Mouse (Mus musculus): Measurements from ENCODE around the gene Gcdh. TPM values are rescaled to one million over a fixed set of nuclear protein-coding genes. Genes with fewer than 3 reads are reported as not detected.
A peak's percentile ranks its signal among the peaks of the same experiment; 100 is the strongest.

Gene Gcdh
- total RNA-seq, 2 experiments from 2014 or later, result 22.1 to 28.2 TPM

DNA sequence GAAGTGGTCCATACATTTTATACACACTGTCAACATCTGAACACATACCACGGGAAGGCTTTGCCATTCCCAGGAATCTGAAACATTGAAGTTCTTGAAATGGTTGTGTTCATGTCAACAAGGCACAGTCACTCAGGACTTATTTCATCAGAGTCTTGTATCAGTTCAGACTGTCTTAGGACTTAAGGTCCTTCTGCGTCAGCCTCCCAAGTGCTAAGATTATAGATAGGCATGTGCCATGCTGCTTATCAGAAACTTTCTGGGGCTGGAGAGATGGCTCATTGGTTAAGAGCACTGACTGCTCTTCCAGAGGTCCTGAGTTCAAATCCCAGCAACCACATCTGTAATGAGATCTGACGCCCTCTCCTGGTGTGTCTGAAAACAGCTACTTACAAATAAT lies 19.4 kb downstream of the Gcdh start:
- no peak for DNase-seq (ENCODE audit: low spot score in 2 of 2)

DNA sequence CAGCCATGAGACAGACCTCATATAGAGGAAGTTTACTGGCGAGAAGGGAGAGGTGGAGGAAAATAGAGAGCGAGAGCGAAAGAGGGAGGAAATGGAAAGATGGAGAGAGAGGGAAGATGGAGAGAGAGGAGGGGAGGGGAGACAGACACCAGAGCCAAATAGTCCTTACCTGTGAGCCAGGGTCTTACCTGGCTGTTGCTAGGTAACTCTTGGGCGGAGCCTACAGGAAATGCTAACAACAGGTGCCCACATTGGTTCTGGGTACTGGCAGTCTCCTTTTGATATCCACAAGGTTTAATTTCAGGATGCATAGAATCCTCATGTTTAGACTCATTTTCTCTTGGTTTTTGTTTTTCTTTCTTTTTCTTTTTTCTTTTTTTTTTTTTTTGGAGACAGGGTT lies 20.7 kb downstream of the Gcdh start:
- DNase-seq (ENCODE audit: low spot score in 2 of 2), result no peak

DNA sequence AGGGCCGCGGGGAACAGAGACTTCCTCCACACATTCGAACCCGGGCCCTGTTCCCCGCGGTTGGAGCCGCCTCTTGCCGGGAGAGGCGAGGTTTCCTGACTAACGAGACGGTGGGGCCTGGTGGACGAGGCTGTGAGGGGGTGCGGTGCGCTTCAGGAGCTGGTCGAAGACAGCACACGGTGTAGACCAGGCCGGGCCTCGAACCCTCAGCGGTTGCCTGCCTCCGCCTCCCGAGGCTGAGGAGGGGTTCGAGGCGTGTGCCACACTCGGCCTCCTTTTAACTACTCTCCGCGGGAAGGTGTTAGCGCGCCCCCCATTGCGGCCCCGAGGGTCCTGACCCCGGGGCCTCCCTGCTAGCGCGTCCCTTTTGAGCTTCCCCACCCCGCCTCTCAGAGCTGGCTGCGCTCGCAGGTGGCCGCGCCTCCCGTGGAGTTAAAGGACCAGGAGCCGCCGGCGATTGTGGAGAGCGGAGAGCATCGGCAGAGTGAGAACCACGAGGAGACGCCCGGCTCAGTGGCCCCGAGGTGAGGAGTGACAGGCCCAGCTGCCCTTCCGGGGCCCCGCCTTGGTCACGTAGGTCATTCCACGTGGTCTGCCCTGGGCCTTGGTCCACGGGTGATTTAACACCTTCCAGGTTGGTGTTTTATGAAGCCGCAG lies 21.3 kb downstream of the Gcdh start:
- peak; percentile 26 to 44 for DNase-seq (ENCODE audit: low spot score in 2 of 2)

DNA sequence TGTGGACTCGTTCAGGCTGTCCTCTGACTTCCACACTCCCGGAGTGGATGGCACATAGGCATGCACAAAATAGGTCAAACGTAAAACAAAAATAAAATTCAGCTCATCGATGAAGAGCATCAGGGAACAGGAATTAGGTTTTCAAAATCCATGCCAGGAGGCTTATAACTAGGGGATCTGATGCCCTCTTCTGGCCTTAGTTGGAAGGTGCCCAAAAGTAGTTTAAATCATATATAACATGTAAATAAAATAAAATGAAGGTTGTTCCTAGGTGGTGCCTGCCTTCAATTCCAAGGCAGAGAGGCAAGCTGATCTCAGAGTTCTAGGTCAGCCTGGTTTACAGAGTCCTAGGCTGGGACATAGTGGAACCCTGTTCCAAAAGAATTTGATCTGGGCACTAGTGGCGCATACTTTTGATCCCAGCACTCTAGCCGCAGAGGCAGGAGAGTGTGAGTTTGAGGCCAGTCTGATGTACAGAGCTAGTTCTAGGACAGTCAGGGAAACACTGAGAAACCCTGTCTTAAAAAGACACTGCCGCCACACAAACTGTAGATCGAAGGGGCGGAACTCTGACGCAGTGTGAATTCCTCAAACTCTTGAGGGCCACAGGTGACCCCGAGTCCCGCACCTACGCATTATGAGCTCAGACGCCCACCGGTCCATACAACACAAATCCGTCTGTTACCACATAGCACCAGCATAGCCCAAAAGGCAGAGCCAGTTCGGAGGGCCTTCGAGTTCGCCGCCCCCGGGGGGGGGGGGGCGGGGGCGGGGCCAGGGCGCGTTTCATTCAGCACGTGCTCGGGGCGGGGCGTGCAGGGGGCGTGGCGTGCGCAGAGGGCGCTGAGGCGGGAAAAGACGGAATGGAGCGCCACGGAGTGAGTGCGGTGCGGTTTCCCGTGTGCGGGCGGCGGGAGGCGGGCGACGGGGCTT lies 22.1 kb downstream of the Gcdh start, which contains the start of gene Syce2:
Gene Syce2 (plus strand): TSS at position 736 of the 933 bp plus-strand sequence.
- DNase-seq (ENCODE audit: low spot score in 2 of 2), result peak; percentile 63 to 84

DNA sequence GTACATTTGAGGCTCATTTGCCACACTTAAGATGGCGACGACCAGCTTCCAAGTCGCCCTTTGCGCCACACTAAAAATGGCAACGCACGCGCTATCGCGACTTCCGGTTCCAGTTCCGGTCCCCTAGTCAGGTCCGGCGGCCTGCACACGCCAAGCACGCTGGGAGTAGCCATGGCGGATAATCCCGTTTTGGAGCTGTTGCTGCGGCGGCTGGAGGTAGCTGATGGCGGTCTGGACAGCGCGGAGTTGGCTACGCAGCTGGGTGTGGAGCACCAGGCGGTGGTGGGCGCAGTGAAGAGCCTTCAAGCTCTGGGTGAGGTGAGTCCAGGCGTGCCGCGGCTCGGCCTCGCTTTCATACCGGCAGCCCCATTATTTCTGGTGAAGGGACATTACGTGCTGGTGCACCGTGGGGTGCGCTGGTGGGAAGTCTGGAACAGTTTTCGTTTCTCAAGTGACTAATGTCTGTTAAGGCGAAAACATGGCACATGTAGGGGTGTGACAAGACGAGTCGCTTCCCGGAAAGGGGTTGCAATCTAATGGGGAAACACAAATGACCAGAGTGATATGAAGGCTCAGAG lies 36.8 kb downstream of the Gcdh start, which contains the start of gene Farsa:
Gene Farsa (plus strand): TSS at position 126 of the 578 bp plus-strand sequence.
- peak; percentile 82 to 93 for DNase-seq (ENCODE audit: low spot score in 2 of 2)

DNA sequence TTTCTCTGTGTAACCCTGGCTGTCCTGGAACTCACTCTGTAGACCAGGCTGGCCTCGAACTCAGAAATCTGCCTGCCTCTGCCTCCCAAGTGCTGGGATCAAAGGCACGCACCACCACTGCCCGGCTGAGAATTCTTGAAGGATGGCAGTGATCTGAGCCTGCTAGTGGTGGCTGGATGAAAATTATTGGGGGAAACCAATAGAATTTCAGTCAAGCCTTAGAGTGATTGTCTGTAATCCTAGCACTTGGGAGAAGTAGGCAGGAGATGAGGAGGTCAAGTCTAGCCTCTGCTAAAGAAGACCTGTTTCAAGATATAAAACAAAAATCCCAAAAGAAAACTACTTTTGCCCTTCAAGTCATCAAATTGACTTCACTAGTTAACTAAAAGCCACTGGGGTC lies 37.3 kb downstream of the Gcdh start:
- DNase-seq (ENCODE audit: low spot score in 2 of 2), result no peak

DNA sequence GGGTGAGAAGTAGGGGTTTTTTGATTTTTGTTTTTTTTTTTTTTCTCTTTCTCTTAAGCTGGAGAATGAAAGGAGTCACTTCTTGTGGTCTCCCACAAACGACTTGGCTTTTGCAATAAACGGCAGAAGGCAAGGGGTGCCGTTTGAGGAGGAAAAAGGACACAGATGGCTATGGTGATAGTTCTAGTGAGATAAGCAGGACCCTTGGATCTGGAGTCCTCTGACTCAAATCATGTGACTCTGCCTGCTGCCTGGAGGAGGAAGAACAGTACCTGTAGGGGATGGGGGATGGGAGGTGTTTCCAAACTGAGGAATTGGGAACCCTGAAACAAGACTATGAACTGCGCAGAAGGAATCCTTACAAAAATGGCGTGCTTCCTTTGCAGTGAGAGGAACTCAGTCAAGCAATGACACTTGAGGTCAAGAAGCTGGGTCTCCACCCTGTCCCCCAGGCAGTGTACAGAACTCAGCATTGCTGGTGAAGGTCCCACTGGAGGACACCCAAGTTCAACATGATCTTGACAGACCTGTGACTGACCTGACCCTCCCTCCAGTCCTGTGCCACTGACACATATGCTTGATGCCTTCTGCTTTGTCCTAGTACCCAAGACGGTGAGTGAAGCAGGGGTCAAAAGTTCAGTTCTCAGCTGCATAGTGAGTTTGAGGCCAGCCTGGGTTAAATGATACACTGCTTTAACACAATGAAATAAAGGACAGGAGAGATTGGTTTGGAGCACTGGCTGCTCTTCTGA lies 45.9 kb downstream of the Gcdh start:
- DNase-seq (ENCODE audit: low spot score in 2 of 2), result no peak

DNA sequence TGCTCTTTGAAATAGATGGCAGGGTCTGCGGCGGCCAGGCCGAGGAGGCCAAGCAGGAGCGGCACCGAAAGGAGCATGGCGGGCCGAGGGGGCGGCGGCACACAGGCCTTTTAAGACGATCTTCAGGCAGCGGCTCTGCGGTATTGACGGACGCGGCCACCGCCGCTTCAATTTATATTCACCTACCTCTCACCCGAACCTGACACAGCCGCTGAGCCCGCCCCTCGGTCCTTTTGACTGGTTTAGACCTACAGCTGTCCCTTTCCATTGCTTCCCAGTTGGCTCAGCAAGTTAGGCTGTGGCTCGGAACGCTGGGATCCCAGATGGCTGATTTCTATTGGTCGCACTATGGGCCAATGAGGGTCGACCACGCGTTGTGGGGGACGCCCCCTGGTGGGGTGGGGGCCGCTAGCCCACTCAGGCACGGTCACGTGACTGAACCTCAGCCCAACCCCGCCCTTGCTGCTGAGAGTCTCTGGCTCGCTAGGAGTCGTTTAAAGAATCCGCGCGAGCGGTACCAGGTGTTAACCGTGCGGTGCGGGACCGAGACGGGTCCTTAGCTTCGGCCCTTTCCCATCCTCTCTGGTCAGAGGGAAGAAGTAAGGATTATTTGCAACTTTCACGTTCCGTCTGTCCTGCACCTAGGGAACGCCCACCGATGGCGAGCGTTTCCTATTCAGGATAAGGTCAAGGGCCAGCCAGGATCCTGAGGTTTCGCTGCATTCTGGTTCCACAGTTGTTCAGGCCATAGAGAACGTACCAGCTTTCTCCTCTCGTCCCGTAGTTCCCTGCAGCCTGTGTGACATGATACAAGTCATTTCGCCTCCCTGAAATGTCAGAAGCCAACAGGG lies 46.8 kb downstream of the Gcdh start, which contains the start of gene Calr:
Gene Calr (minus strand): TSS at position 213 of the 851 bp plus-strand sequence.
- DNase-seq (ENCODE audit: low spot score in 2 of 2), result peak; percentile 98 to 99

DNA sequence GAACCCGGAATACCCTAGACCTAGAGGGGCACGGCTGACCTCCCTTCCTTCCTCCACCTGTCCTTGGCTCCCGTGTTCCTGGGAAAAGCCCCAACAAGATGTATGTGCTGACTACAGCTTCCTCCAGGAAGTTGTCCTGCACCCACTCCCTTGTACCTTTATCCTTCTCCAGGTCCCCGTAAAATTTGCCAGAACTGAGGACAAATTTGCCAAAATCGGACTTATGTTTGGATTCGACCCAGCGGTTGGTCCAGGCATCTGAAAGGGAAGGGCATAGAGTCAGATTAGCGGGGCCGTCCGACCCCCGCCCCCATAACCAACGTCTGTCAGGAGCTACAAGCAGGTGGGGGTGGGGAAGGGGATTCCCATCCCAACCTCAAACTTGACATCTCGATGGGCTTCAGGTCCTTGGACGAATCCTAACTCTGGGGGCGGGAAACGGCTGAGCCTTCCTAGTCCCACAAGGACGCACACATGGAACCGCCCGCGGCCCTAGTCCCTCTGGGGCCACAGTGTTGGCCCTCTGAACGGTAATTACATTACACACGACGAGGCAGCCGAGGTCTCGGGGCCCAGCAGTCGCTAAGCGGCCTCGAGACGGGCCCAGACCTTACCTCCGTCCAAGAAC lies 47.5 kb downstream of the Gcdh start:
- no peak for DNase-seq (ENCODE audit: low spot score in 2 of 2)

DNA sequence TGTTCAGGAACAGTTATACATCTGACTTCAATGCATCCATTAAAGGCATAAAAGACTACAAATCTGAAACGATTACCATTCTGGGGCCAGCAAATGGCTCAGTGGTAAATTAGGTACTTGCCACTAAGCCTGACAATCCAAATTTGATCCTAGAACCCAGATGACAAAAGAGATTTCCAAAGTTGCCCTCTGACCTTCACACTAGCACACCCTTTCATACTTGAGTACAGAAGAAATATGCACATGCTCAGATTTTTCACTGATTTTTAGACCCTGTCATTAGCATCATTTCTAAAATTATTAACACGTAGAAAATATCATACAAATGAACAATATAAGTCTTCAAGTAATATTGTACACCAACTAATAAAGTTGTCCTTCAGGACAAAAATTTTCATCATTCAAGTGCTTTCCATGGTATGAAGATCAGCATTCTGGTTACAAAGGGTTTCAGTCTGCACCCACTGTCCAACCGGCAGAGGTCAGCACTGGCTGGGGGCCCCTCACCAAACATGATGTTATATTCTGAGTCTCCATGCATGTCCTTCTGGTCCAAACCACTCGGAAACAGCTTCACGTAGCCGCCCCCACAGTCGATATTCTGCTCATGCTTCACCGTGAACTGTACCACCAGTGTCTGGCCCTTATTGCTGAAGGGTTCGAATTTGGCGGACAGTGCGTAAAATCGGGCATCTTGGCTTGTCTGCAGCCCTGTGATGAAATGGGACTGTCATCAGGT lies 48.2 kb downstream of the Gcdh start:
- DNase-seq (ENCODE audit: low spot score in 2 of 2), result peak in 1 of 2 experiments; percentile 61

DNA sequence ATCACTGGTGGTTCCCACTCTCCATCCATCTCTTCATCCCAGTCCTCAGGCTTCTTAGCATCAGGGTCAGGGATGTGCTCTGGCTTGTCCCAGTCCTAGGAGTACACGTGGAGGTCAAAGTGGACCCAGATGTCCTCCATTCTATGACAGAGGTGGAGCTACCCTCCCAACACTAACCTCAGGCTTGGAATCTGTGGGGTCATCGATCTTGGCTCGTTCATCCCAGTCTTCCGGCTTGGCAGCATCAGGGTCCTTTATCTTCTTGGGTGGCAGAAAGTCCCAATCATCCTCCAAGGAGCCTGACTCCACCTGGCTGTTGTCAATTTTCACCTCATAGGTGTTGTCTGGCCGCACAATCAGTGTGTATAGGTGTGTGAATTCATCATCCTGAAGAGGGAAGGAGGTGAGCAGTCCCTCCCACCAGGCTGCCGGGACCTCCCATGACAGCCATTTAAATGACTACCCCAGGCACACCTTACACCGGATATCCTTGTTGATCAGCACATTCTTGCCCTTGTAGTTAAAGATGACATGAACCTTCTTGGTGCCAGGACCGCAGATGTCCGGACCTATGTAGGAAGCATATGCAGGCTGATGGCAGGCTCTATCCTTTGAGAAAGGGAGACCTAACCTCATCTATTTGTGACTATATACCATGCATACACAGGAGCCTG lies 49.2 kb downstream of the Gcdh start:
- DNase-seq (ENCODE audit: low spot score in 2 of 2), result no peak

DNA sequence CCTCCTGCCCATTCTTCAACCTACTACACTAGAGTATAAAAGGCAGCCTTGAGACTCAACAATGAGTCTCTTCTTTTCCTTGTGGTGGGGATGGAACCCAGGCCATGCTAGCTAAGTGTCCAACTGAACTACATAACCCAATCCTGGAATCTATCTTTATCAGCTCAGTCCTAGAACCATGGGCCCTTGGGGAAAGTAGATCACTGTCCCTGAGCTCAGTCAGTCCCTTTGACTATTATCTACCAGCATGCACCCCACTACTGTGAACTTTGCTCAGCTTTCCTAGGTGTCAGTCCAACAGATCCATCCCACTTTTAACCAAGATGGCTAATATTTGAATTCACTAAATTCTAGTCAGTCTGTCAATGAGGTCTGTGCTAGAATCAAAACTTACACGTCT lies 52.2 kb downstream of the Gcdh start:
- no peak for DNase-seq (ENCODE audit: low spot score in 2 of 2)

DNA sequence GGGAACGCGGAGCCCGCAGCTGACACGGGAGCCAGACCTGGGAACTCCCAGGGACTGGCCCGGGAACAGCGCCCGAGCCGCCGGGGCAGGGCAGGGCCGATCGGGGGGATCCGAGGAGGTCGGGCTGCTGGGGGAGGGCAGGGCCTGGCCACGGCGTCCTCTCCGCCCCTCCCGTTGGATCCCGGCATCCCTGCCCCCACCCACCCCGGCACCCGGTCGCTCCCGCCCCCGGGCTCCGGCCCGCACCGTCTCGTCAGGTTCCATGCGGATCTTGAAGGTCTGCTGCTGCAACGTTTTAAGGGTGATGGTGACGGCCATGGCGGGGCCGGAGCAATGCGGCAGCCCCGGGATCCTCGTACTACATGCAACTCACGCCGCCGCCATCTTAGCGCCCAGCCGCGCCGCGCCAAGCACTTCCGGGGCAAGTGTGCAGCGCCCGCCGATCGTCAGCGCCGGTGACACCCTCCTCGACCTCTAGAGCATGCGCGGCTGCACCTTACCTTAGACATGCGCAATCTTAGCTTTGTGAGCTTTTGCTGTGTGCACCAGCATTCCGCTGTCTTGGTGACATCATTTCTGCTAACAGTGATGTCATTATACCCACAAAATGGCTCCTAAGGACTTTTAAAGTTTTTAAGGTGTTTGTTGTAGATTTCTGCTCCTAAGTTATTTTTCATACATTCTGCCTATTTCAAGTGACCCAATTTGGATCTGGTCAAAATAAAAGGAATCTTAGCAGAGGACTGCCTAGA lies 53.3 kb downstream of the Gcdh start, which contains the start of gene Rad23a:
Gene Rad23a (minus strand): TSS at position 418 of the 752 bp plus-strand sequence.
- peak; percentile 79 to 90 for DNase-seq (ENCODE audit: low spot score in 2 of 2)

DNA sequence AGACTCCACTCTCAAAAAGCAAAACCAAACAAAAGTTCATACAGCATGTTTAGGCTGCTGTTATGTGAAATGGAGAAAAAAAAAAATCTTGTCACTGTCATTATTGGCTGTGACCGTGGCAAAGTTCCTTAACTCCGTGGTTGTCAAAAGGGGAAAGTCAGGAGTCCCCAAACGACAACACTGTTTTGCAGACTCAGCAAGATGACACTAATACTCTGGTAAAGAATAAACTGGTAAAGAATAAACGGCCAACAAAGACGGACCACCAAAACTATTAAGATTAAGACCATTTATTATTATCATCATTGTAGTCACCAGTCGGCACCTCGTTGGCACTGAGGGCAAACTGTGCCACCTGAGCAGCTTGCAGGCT lies 53.9 kb downstream of the Gcdh start:
- no peak for DNase-seq (ENCODE audit: low spot score in 2 of 2)

DNA sequence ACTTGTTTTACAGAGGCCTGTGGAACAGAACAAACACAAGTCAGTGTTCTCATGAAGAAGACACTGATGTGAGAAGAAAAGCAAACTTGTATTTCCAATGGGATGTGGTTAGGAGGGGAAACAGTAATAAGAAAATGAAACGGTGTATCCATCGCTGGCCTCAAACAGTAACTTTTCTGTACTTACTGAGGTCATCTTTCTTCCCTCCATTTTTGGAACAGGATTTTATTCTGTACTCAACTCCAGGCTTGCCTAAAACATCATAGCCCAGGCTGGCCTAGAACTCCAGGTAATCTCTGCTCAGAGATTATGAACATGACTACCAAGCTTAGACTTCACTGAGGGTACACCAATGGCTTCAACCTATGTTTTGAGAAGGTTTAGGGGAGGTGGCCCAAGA lies 54.3 kb downstream of the Gcdh start:
- no peak for DNase-seq (ENCODE audit: low spot score in 2 of 2)

DNA sequence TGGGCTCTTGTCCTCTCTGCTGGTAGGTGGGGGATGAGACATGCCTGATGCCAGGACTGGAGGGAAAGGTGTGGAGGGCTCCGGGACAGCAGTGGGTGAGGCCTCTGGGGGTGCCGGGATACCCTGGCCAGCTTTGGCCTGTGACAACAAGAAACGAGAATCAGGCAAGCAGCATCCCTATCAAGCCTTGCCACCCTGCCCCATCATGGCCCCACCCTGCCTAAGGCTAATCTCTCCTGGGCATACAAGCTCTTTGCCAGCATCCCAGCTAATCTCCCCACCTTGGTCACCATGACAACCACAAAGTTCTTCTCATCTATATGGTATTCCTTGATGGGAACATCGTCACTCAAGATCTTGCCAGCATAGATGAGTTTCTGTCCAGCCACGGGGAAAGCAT lies 55.2 kb downstream of the Gcdh start:
- no peak for DNase-seq (ENCODE audit: low spot score in 2 of 2)

DNA sequence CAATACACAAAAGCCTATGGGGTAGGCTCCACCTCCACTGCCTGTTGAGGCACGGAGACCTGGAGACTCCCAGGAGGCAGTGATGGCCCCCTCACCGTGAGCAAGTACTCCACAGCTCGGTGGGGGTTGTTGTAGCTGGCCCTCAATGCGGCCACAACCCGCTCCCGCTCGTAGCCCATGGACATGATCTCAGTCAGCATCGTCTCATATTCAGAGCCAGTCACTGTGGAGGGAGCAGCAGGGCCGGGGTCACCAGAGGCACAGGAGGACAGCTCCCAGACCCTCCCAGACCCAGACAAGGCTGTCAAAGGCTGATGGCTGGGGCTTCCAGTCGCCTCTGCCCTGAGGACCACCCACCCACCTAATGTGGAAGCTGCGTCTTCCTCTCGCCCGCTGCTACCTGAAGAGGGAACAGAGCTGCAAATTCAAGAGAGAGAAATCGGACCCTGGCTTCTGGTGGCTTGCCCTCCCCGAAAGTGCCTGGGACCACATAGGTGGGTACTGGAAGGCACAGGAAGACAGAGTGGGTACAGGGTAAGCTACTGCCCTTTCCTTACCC lies 55.7 kb downstream of the Gcdh start:
- DNase-seq (ENCODE audit: low spot score in 2 of 2), result no peak
